47 mouse cellular contexts compared by ENCODE assay signal in the genomic region with DNA sequence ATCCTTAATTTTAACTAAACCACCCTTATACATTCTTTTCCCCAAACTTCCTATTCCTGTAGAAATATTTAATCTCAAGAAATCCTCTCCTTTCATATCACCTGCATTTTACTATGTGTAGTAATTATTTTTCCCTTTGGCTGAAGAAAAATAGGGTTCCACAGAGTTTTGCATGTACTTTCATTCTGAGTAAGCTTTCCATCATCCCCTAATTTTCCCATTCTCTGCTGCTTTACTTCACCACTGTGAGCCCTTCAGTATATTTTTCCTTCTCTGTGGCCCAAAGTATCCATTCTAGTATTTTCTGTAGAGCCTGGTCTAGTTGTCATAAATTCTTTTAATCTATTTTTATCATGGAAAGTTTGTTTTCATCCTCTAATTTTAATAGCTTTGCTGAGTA. TPM values are rescaled to one million over a fixed set of nuclear protein-coding genes. Genes with fewer than 3 reads are reported as not detected.
"Had no signal": no experiment of that assay in that cellular context is flagged by ENCODE, and none has a peak within 500 bp of the region (broad histone marks: within the 10 kb centered on the region; RNA-seq: fewer than 3 reads in every experiment).

No protein-coding gene starts in this region.

- DNase-seq: left cerebral cortex, postnatal 4 days; liver; liver, embryonic 13.5 days; liver, postnatal 0 days; lung, adult 18-20 months; lung, adult 2 months; lung, embryonic 14.5 days; lung, postnatal 10 days; lung, postnatal 14 days; lung, postnatal 36 days; lung, postnatal 4 days; midbrain, embryonic 14.5 days had no signal

- H3K4me2 ChIP-seq: limb, embryonic 12.5 days; limb, embryonic 13.5 days; limb, embryonic 15.5 days; liver, embryonic 11.5 days; liver, embryonic 12.5 days; liver, embryonic 13.5 days; liver, embryonic 15.5 days; lung, embryonic 14.5 days; lung, embryonic 15.5 days; midbrain, embryonic 11.5 days; midbrain, embryonic 12.5 days; midbrain, embryonic 13.5 days; midbrain, embryonic 15.5 days; neural tube, embryonic 12.5 days had no signal

- H3K36me3 ChIP-seq: limb, embryonic 12.5 days; limb, embryonic 13.5 days; limb, embryonic 15.5 days; liver, embryonic 12.5 days; liver, embryonic 13.5 days; liver, embryonic 15.5 days; lung, embryonic 15.5 days; midbrain, embryonic 10.5 days; midbrain, embryonic 12.5 days; midbrain, embryonic 13.5 days; midbrain, embryonic 15.5 days; neural tube, embryonic 12.5 days had no signal

- H3K9ac ChIP-seq: limb, embryonic 12.5 days; limb, embryonic 13.5 days; limb, embryonic 15.5 days; liver, embryonic 12.5 days; liver, embryonic 13.5 days; liver, embryonic 14.5 days; liver, embryonic 15.5 days; liver, postnatal 0 days; lung, embryonic 14.5 days; lung, embryonic 15.5 days; midbrain, embryonic 12.5 days; midbrain, embryonic 13.5 days; midbrain, embryonic 15.5 days; neural tube, embryonic 12.5 days had no signal

- H3K4me1 ChIP-seq: limb, embryonic 12.5 days; limb, embryonic 13.5 days; limb, embryonic 15.5 days; liver, embryonic 12.5 days; liver, embryonic 13.5 days; liver, embryonic 15.5 days; lung, embryonic 15.5 days; megakaryocyte, embryonic 14.5 days; midbrain, embryonic 10.5 days; midbrain, embryonic 12.5 days; midbrain, embryonic 13.5 days; midbrain, embryonic 15.5 days; neural tube, embryonic 12.5 days had no signal

- H3K27ac ChIP-seq: limb, embryonic 12.5 days; limb, embryonic 13.5 days; limb, embryonic 15.5 days; liver, embryonic 12.5 days; liver, embryonic 13.5 days; liver, embryonic 14.5 days; liver, embryonic 15.5 days; lung, embryonic 15.5 days; macrophage; midbrain, embryonic 10.5 days; midbrain, embryonic 12.5 days; midbrain, embryonic 13.5 days; midbrain, embryonic 15.5 days; neural tube, embryonic 12.5 days had no signal

- H3K4me3 ChIP-seq: limb, embryonic 12.5 days; limb, embryonic 13.5 days; limb, embryonic 15.5 days; liver, embryonic 12.5 days; liver, embryonic 13.5 days; liver, embryonic 15.5 days; lung, embryonic 15.5 days; megakaryocyte, embryonic 14.5 days; midbrain, embryonic 10.5 days; midbrain, embryonic 12.5 days; midbrain, embryonic 13.5 days; midbrain, embryonic 15.5 days; myocyte; neural tube, embryonic 12.5 days had no signal

- H3K27me3 ChIP-seq: limb, embryonic 12.5 days; limb, embryonic 13.5 days; limb, embryonic 15.5 days; liver, embryonic 12.5 days; liver, embryonic 13.5 days; liver, embryonic 15.5 days; lung, embryonic 15.5 days; megakaryocyte, embryonic 14.5 days; midbrain, embryonic 12.5 days; midbrain, embryonic 13.5 days; midbrain, embryonic 15.5 days; neural tube, embryonic 12.5 days had no signal

- H3K9me3 ChIP-seq: limb, embryonic 12.5 days; limb, embryonic 13.5 days; limb, embryonic 15.5 days; liver, embryonic 12.5 days; liver, embryonic 13.5 days; liver, embryonic 15.5 days; lung, embryonic 15.5 days; megakaryocyte, embryonic 14.5 days; midbrain, embryonic 10.5 days; midbrain, embryonic 12.5 days; midbrain, embryonic 13.5 days; midbrain, embryonic 15.5 days; neural tube, embryonic 12.5 days had no signal

RNA-seq across cellular contexts. Expression of a gene that starts 5.0 kb away (rescaled TPM):
- total RNA-seq: left cerebral cortex, adult 8-10 months; left cerebral cortex, postnatal 10 days; left cerebral cortex, postnatal 14 days; left cerebral cortex, postnatal 25 days; left cerebral cortex, postnatal 36 days; left cerebral cortex, postnatal 4 days; liver, adult 2 months; megakaryocyte progenitor cell, adult 5-6 weeks; megakaryocyte, adult 5-6 weeks; megakaryocyte-erythroid progenitor cell, adult 5-6 weeks; midbrain, postnatal 0 days; monocyte, adult 5-6 weeks had no signal
- polyA plus RNA-seq: limb, embryonic 11.5 days; limb, embryonic 12.5 days; limb, embryonic 13.5 days; limb, embryonic 14.5 days; limb, embryonic 15.5 days; liver, adult 2 months; liver, embryonic 11.5 days; liver, embryonic 12.5 days; liver, embryonic 13.5 days; liver, embryonic 14.5 days; liver, embryonic 15.5 days; liver, embryonic 16.5 days; lung, adult 2 months; lung, embryonic 14.5 days; lung, embryonic 15.5 days; lung, embryonic 16.5 days; lung, postnatal 0 days; macrophage; midbrain, embryonic 10.5 days; midbrain, embryonic 11.5 days; midbrain, embryonic 12.5 days; midbrain, embryonic 13.5 days; midbrain, embryonic 14.5 days; midbrain, embryonic 15.5 days; midbrain, embryonic 16.5 days; midbrain, postnatal 0 days; myocyte; neural tube, embryonic 11.5 days; neural tube, embryonic 12.5 days had no signal

RNA-seq across cellular contexts. Expression of a gene that starts 19.6 kb away (rescaled TPM):
- total RNA-seq: left cerebral cortex, adult 8-10 months; left cerebral cortex, postnatal 10 days; left cerebral cortex, postnatal 14 days; left cerebral cortex, postnatal 25 days; left cerebral cortex, postnatal 36 days; left cerebral cortex, postnatal 4 days; liver, adult 2 months; megakaryocyte progenitor cell, adult 5-6 weeks; megakaryocyte, adult 5-6 weeks; megakaryocyte-erythroid progenitor cell, adult 5-6 weeks; midbrain, postnatal 0 days; monocyte, adult 5-6 weeks had no signal
- polyA plus RNA-seq: limb, embryonic 11.5 days; limb, embryonic 12.5 days; limb, embryonic 13.5 days; limb, embryonic 14.5 days; limb, embryonic 15.5 days; liver, adult 2 months; liver, embryonic 11.5 days; liver, embryonic 12.5 days; liver, embryonic 13.5 days; liver, embryonic 14.5 days; liver, embryonic 15.5 days; liver, embryonic 16.5 days; liver, postnatal 0 days; lung, adult 2 months; lung, embryonic 14.5 days; lung, embryonic 15.5 days; lung, embryonic 16.5 days; lung, postnatal 0 days; macrophage; midbrain, embryonic 10.5 days; midbrain, embryonic 11.5 days; midbrain, embryonic 12.5 days; midbrain, embryonic 13.5 days; midbrain, embryonic 14.5 days; midbrain, embryonic 15.5 days; midbrain, embryonic 16.5 days; midbrain, postnatal 0 days; myocyte; neural tube, embryonic 11.5 days; neural tube, embryonic 12.5 days had no signal

RNA-seq across cellular contexts. Expression of a gene that starts 31.8 kb away (rescaled TPM):
- total RNA-seq: left cerebral cortex, adult 8-10 months; left cerebral cortex, postnatal 10 days; left cerebral cortex, postnatal 14 days; left cerebral cortex, postnatal 25 days; left cerebral cortex, postnatal 36 days; left cerebral cortex, postnatal 4 days; liver, adult 2 months; megakaryocyte progenitor cell, adult 5-6 weeks; megakaryocyte, adult 5-6 weeks; megakaryocyte-erythroid progenitor cell, adult 5-6 weeks; midbrain, postnatal 0 days; monocyte, adult 5-6 weeks had no signal
- polyA plus RNA-seq: limb, embryonic 11.5 days; limb, embryonic 12.5 days; limb, embryonic 13.5 days; limb, embryonic 14.5 days; limb, embryonic 15.5 days; liver, adult 2 months; liver, embryonic 11.5 days; liver, embryonic 12.5 days; liver, embryonic 13.5 days; liver, embryonic 14.5 days; liver, embryonic 15.5 days; liver, embryonic 16.5 days; liver, postnatal 0 days; lung, adult 2 months; lung, embryonic 14.5 days; lung, embryonic 15.5 days; lung, embryonic 16.5 days; lung, postnatal 0 days; macrophage; midbrain, embryonic 10.5 days; midbrain, embryonic 11.5 days; midbrain, embryonic 12.5 days; midbrain, embryonic 13.5 days; midbrain, embryonic 14.5 days; midbrain, embryonic 15.5 days; midbrain, embryonic 16.5 days; midbrain, postnatal 0 days; myocyte; neural tube, embryonic 11.5 days; neural tube, embryonic 12.5 days had no signal

RNA-seq across cellular contexts. Expression of a gene that starts 49.2 kb away (rescaled TPM):
- total RNA-seq: left cerebral cortex, adult 8-10 months; left cerebral cortex, postnatal 10 days; left cerebral cortex, postnatal 14 days; left cerebral cortex, postnatal 25 days; left cerebral cortex, postnatal 36 days; left cerebral cortex, postnatal 4 days; liver, adult 2 months; megakaryocyte progenitor cell, adult 5-6 weeks; megakaryocyte, adult 5-6 weeks; megakaryocyte-erythroid progenitor cell, adult 5-6 weeks; midbrain, postnatal 0 days; monocyte, adult 5-6 weeks had no signal
- polyA plus RNA-seq: limb, embryonic 11.5 days; limb, embryonic 12.5 days; limb, embryonic 13.5 days; limb, embryonic 14.5 days; limb, embryonic 15.5 days; liver, adult 2 months; liver, embryonic 11.5 days; liver, embryonic 12.5 days; liver, embryonic 13.5 days; liver, embryonic 14.5 days; liver, embryonic 15.5 days; liver, embryonic 16.5 days; liver, postnatal 0 days; lung, adult 2 months; lung, embryonic 14.5 days; lung, embryonic 15.5 days; lung, embryonic 16.5 days; lung, postnatal 0 days; macrophage; midbrain, embryonic 10.5 days; midbrain, embryonic 11.5 days; midbrain, embryonic 12.5 days; midbrain, embryonic 13.5 days; midbrain, embryonic 14.5 days; midbrain, embryonic 15.5 days; midbrain, embryonic 16.5 days; midbrain, postnatal 0 days; myocyte; neural tube, embryonic 11.5 days; neural tube, embryonic 12.5 days had no signal
